Mouse (Mus musculus): ENCODE measurements around the gene Slc16a3.

Gene Slc16a3

DNA sequence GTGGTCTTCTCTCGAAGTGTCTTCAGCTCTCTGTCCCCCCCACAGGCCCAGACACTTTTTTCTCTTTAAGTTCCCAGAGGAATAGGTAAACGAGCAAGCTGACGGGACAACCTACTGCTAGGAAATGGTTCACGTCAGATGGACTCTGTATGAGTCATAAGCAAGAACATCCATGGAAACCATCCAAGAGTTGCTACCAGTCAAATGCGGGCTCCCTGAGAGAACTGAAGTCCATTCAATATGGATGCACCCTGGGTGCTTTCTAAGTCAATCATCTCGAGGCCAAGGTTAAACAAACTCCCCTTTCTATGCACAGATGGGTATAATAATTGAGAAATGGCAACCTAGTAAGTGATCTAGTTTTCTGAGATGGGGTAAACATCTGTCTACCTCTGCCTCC lies 25.0 kb downstream of the Slc16a3 start:
- DNase-seq (ENCODE audit: low read depth): no peak

DNA sequence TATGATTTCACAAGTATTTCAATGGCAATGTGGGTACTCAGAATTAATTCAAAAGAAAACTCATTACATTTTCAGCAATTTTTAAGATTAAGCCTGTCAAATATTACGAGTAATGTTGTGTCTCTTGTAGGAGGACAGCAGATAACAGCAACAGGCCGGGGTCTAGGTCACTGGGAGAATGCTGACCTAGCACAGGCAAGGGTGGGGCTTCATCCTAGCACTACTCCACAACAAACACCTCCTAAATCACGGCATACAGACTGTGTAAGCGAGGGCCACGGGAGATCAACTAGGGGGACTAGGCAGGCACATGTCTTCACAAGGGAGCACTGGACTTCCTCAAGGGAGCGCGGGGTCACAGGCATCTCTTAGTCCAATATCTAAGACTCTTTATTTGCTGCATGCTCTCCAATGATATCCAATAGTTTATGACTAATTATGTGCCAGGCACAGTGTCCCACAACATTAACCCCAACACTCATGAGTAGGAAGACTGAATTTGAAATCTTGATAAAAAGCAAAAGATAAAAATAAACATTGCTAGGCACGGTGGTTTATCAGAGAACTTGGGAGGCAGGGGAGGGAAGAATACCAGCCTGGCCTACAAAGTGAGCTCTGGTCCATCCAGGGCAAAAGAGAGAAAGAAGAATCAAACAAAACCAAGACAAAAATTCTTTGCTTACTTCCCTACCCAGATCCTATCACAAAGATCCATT lies 31.6 kb downstream of the Slc16a3 start:
- no peak for DNase-seq (ENCODE audit: low read depth)

DNA sequence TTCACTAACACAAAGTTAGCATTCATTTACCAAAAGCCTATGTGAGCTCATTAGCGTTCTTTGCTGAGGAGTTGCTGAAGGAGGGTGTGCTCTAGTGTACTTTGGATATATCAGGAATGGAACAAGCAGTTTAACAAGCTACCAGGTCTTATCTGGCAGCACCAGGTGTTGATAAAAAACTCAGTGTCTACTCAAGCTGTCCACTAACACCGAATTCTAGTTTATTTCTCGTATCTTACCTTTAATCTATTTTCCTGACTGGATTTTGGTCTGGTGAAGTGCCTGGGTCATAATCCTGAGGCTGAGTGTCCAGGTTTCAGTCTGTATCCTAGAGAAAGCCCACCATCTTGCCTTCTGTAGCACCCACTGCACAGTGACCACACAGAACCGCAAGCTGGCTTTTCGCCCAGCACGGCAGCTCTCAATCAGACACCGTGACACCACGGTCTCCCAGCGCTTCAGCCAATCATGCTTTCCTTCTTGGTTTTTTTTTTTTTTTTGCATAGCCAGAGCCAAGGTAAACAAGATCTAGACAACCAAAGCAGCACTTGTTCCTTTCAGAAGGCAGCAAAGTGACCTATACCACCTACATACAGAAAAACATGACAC lies 32.3 kb downstream of the Slc16a3 start:
- DNase-seq (ENCODE audit: low read depth): no peak

DNA sequence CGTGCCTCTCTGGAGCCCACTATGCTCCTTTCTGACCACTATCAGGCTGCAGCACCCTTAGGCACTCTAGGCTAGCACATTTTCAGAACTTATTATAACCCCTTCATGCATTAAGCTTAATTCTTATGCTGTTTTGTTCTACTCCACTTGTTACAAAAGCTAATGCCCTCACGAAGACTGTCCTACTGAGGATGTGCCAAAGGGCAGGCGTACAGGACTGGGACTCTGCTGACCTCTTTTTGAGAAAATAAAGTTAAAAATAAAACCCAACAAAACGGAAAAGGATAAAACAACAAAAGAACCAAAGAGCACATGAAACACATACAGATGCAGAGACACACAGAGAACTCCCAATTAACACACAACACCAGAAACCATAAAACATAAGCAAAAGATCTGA lies 33.4 kb downstream of the Slc16a3 start:
- no peak for DNase-seq (ENCODE audit: low read depth)

DNA sequence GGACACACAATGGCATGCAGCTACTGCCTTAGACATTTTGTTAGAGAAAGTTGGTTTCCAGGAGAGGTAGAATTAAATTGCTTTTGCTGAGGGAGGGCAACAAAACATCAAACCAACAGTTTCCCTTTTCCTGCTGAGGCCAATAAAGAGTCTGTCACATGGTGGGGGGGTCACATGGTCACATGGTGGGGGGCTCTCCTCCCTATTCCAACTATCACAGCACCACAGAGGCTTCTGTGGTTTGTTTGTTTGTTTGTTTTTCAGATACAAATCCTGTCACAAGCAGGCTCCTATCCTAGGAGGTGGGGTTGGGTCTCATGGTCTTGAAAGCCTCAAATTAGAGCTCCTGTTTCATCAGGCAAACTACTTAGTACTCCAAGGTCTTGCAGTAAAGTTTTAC lies 34.2 kb downstream of the Slc16a3 start:
- no peak for DNase-seq (ENCODE audit: low read depth)

DNA sequence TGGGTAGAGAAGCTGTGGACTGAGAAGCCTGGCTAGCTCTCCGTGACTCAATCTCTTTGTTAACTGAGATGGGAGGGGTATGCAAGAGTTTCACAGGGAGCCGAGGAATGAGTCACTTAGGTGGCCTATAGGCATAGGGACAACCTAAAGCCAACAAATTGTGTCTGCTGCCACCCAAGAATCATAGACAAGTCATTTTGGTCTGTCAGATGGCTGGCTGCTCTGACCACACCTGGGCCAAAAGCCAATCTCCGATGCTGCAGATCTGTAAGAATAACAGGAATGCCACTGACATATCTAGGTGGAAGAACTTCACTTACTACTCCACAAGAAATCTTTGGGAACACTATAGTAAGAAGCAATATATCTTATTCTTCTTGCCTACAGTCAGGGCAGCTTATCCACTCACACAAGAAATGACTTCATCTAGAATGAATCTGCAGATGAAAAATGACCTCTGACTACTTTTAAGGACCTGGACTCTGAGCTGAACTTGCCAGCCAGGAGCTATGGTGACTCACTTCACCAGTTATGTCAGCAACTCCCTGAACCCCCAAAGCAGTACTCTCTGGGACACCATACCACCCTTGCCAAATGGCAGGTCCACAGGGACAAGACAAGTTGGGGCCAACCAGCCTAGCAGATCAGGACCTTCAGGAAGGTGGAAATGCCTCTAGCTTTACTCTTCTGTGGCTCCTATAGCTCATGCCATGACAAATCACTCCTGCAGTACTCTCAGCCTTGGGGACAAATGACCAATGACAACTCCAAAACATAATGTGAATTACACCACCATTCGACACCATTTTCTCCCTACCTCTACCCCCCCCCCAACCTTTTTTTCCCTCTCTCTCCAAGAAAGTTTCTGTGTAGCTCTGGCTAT lies 36.4 kb downstream of the Slc16a3 start:
- peak; percentile 34 for DNase-seq (ENCODE audit: low read depth)

DNA sequence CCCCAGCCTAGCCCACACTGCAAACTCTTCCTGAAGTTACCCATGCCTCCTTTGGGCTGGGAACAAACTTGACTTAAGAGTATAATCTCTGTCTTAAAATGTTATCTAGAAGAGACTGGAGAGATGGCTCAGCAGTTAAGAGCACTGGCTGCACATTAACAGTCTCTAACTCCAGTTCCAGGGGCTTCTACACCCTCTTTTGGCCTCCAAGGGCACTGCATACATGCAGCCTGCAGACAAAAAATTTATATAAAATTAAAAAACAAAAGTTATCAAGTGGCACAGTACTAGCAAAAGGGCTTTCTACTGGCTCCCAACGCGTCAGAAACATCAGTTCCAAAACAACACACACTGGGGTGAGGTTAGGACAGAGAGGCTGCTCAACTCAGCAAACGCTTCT lies 39.3 kb downstream of the Slc16a3 start:
- DNase-seq (ENCODE audit: low read depth): no peak

DNA sequence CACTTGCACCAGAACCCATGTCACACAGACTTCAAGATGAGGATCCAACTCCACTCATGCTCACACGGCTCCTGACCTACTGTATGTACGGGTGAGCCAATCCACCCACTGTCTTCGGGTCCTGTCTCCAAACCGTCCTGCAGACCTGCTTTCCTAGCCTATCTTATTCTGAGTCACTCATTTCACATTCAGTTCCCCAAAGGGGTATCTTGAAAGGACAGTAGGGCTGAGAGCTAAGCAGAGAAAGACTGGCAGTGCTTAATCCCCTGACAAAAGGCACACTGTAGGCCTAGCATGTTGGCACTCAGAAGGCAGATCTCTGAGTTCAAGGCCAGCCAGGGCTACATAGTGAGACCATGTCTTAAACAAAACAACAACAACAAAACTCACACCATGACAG lies 40.1 kb downstream of the Slc16a3 start:
- DNase-seq (ENCODE audit: low read depth): no peak

DNA sequence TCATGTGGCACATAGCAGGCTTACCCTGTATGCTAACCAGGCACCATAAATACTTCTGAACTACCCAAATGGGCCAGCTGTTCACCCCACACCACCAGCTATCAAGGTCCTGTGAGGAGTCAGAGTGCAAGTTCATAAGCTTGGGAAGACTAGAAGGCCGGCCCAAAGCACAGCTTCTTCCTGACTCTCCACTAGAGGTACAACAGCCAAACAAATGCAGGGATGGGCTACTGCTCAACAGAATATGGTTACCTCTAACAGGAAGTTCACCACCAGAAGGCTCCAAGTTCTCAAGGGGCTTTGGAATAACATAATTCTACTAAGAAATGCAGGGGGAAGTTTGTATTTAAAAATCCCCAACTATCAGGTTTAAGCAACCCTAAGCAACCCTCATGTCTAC lies 41.2 kb downstream of the Slc16a3 start:
- no peak for DNase-seq (ENCODE audit: low read depth)

DNA sequence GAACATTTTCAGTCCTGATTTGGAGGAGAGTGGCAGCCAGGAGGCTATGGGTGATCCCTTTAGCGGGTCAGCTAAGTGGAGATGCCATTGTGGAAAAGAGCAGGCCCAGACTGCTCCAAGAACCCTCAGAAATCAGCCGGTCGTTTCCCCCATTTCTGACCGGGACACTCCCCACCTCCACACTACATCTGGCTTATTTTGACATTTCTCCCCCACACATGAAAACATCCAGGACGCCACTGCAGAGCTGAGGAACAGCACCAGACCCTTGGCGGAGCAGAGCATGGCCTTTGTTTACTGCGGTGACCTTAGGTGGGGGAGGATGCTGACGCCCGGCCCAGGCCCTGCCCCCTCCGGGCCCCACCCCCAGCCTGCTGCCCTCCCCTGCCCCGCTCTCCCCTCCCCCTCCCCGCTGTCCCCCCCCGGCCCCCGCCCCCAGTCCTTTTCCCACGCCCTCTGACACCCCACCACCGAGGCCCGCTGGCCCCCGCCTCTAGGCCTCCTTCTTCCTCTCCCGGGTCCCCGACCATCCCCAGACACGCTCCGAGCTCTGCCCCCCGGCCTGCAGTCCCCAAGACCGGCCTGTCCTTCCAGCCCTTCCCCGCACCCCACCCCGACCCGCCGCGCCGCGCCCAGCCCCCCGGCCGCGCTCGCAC lies 42.0 kb downstream of the Slc16a3 start:
- no peak for DNase-seq (ENCODE audit: low read depth)

DNA sequence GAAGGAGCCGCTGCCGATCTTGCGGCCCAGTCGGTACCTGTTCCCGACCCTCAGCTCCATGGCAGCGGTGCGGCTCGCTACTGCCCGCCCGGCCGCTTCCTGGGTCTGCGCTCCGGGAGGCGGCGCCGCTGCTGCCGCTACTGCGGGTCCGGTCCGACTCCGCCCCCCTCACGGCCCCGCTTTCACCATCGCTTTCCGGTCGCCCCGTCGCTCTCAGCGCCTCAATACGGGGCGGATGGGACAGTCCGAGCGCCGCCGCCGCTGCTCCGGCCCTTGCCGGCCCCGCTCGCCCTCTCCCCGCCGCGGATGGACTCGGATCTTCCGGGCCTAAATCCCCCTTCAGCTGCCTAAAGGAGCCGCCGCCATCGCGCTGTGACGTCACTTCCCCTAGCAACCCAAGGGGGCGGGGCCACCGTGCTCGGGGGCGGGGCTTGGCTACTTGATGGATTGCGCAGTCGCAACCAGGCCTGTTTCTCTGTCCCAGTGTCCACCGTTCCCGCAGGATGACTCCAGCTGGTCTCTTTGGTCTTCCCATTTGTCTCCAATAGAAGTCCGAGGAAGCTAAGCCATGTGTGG lies 42.8 kb downstream of the Slc16a3 start, which contains the start of gene Csnk1d:
Csnk1d (minus strand) TSS at position 380 of the 576 bp plus-strand sequence.
- DNase-seq (ENCODE audit: low read depth): peak; percentile 84

DNA sequence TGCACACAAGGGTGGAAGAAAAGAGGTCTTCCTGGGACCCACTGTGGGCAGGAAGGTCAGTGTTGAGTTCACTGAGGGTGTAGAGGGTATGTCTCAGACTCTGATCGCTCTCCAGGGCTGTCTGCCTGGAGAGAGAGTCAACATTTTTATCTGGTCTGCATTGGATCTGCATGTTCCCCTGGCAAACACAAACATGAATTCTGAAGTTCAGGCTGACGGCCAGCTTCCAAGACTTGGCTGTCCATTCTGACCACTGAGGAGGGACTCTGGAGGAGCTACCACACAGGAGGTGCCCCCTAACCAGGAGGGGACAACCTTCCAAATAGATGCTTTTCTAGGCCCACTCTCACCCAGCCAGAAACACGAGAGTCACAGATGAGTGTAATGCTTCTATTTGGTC lies 43.5 kb downstream of the Slc16a3 start:
- no peak for DNase-seq (ENCODE audit: low read depth)

DNA sequence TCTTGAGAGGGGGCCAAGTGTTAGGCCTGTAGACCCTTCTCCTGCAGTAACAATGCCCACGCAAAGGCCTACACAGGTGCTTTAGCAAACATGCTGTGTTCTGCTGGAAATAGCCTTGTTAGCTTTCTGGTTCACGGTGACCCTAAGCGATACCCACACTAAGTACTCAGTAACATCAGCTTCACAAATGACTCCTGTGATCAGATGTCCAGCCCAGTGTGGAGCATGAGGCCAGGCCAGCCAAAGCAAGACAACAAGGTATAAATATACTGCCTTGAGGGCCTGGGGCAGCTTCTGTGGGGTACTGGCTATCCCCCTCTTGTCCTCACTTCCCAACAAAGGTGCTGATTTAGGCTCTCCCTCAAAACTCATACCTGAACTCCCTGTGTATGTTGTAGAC lies 44.8 kb downstream of the Slc16a3 start:
- DNase-seq (ENCODE audit: low read depth): no peak

DNA sequence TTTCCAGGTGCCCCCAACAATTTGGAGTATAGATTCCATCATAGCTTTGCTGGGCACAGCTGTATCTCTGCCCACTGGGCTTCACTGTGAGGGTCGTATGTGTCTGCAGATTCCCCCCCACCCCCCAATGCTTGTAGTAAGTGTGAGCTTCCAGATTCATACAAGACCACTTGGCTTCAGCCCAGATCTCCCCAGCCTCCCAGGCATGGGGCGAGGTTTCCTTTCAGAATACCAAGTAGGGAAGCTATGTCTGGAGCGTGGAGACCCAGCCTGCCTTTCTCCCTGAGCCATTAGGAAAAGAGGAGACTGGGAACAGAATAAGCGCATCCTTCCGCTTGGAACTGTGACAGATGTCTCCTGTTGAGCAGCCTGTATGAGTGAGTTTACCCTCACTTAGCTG lies 45.3 kb downstream of the Slc16a3 start:
- no peak for DNase-seq (ENCODE audit: low read depth)

DNA sequence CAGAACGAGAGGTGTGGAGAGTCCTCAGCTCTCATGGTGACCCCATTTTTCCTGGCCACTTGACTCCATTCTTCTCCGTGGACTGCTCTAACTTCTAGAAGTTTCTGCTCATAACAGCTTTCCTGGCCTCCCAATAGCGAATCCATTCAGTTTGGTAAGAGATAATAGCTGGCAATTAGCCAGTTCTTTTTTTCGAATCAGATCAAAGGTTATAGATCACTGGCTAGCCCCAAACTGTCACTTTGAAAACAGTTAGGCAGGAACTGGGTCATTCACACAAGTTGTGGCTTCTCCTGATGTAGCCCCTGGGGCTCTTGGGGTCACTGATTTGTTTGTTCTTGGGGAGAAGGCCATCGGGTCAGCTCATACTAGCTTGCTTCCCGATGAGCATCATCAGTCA lies 46.5 kb downstream of the Slc16a3 start:
- no peak for DNase-seq (ENCODE audit: low read depth)

DNA sequence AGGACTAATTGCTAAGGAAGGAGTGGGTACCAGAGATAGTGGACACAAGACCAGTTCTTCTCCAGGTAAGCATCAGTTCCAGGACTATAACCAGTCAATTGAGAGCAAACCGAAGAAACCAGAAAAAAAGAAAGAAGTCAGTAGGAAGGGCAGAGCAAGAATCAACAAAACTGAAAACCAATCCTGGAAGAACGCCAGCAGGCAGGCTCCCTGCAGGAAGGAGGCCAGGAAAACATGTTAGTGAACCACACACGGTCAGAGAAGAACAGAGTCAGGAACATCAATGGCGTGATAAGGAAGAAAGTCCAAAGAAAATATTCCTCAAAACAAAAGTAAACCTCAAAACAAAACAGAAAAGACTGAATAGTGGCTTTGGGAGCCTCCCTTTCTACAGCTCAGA lies 53.7 kb downstream of the Slc16a3 start:
- no peak for DNase-seq (ENCODE audit: low read depth)

DNA sequence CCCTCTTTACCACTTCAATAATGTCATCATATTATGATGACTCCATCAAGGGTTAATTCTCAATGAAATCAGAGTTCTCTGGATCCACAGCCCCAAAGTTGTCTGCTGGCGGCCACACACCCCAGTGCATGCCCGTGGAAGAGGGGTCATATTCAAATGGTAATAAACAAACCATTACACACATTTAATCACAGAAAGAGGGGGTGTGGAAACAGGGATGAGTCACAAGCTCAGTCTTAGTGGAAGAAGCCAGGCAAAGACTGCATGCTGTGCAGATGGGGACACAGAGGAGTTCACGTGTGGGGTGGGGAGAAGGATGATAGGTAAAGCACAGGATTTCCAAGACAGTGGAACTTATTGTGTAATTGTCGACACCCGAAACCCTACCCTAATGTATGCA lies 56.0 kb downstream of the Slc16a3 start:
- DNase-seq (ENCODE audit: low read depth): no peak

DNA sequence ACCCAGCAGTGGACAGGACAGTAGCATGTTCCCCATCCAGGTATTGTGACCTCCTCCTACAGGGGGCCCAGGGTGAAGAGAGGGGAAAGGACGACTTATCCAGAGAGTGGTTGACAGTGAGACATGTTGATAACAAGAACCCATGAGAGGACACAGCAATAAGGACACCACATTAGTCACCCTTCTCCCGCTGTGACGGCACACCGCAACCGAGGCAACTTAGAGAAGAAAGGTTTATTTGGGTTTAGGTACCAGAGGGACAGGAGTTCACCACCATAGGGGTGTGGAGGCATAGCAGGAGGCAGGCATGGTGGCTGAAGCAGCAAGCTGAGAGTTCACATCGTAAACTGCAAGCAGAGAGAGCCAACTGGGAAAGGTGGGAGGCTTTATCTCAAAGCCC lies 57.9 kb downstream of the Slc16a3 start:
- DNase-seq (ENCODE audit: low read depth): no peak

DNA sequence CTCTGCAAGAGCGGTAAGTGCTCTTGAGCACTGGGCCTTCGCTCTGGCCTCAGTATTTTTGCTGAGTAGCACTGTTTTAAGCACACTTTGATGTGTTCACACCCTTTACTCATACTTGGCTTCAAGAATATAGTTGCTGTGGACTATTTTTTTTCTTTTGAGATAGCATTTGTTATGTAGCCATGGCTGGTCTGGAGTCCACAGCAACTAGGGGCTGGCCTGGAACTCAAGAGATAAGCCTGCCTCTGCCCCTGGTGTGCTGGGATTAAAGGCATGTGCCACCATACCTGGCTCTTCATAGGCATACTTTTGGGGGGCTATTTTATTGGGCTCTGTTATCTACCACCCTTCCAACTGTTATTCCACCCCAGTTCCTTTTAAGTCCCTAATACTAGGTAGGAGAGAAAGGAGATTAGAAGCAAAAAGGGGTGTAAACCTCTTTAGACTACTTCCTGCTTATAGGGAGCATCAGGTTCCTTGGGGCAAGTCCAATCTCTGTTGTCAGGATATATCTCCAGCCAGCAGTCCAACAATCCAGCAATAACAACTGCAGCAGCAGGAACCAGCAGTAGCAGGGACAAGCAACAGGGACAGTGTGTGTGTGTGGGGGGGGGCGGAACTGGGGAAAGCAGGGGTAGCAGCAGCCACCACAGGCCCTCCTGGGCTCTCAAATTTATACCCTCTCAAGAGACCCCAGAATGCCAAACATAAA lies 61.9 kb downstream of the Slc16a3 start:
- DNase-seq (ENCODE audit: low read depth): no peak

Data from fibroblast of lung, adult 2 months (primary cell).